Mouse (Mus musculus) layer of hippocampus, adult 9-10 months (tissue): Measurements from ENCODE around the gene Cd3d.
A peak's percentile ranks its signal among the peaks of the same experiment; 100 is the strongest.
"Not testable (repeated sequence)": the region's sequence is repeated elsewhere in the genome, so short reads cannot be mapped to it uniquely, and the experiment has no call there.

Experiments
- DNase-seq: peaks from one replicate; pipeline ENCODE4 v3.0.0; 2022; ENCODE audit warnings: low spot score

Gene Cd3d

GRCm38 (mm10) chr9:44981676-44982075 is at the start of gene Cd3d:
Gene Cd3d, plus strand, starts transcription at chr9:44981786.
- no peak for DNase-seq

GRCm38 (mm10) chr9:44941756-44942155 is 39.8 kb upstream of the Cd3d start:
- DNase-seq, result no peak

- DNase-seq, result no peak
Observed at GRCm38 (mm10) chr9:44942421-44942820, 39.2 kb upstream of the Cd3d start.

- no peak for DNase-seq
Observed at GRCm38 (mm10) chr9:44946185-44946695, 35.3 kb upstream of the Cd3d start.

- DNase-seq, result no peak
Observed at GRCm38 (mm10) chr9:44947836-44948235, 33.8 kb upstream of the Cd3d start.

- no peak for DNase-seq
Observed at GRCm38 (mm10) chr9:44954432-44954831, 27.2 kb upstream of the Cd3d start.

GRCm38 (mm10) chr9:44965126-44965832 is 16.3 kb upstream of the Cd3d start, which contains the start of gene Ube4a:
Gene Ube4a, minus strand, starts transcription at chr9:44965600.
- peak; percentile 98 for DNase-seq

- DNase-seq, result no peak
Observed at GRCm38 (mm10) chr9:44965833-44966466, 15.6 kb upstream of the Cd3d start.

GRCm38 (mm10) chr9:44966815-44967242 is 14.8 kb upstream of the Cd3d start:
- DNase-seq, result no peak

- not testable (repeated sequence) for DNase-seq
Observed at GRCm38 (mm10) chr9:44967763-44968162, 13.8 kb upstream of the Cd3d start.

GRCm38 (mm10) chr9:44969450-44969849 is 12.1 kb upstream of the Cd3d start:
- no peak for DNase-seq

- DNase-seq, result no peak
Observed at GRCm38 (mm10) chr9:44977813-44978212, 3.8 kb upstream of the Cd3d start.

GRCm38 (mm10) chr9:44979806-44980205 is 1.8 kb upstream of the Cd3d start:
- DNase-seq, result no peak

GRCm38 (mm10) chr9:44980242-44980641 is 1.3 kb upstream of the Cd3d start, which contains the start of gene Cd3g:
Gene Cd3g, minus strand, starts transcription at chr9:44980431.
- no peak for DNase-seq

GRCm38 (mm10) chr9:44981104-44981503 is 482 bp upstream of the Cd3d start:
- no peak for DNase-seq

GRCm38 (mm10) chr9:44982081-44982480 is 495 bp downstream of the Cd3d start:
- no peak for DNase-seq

GRCm38 (mm10) chr9:44982531-44982930 is 945 bp downstream of the Cd3d start:
- no peak for DNase-seq

- no peak for DNase-seq
Observed at GRCm38 (mm10) chr9:44983001-44983400, 1.4 kb downstream of the Cd3d start.

GRCm38 (mm10) chr9:44985721-44986161 is 4.2 kb downstream of the Cd3d start:
- no peak for DNase-seq

- no peak for DNase-seq
Observed at GRCm38 (mm10) chr9:44986242-44986781, 4.7 kb downstream of the Cd3d start.

GRCm38 (mm10) chr9:44986976-44987375 is 5.4 kb downstream of the Cd3d start:
- DNase-seq, result no peak

GRCm38 (mm10) chr9:44991821-44992220 is 10.2 kb downstream of the Cd3d start:
- DNase-seq, result no peak

GRCm38 (mm10) chr9:44992271-44992670 is 10.7 kb downstream of the Cd3d start:
- DNase-seq, result no peak
